Mouse (Mus musculus): ENCODE measurements around the gene Cd101. TPM values are rescaled to one million over a fixed set of nuclear protein-coding genes. Genes with fewer than 3 reads are reported as not detected.

Cd101 gene
- polyA plus RNA-seq, 1 experiment from 2014 or later: 0.26 TPM

GRCm38 (mm10) chr3:101003575-101004356, 25.6 kb downstream of the Cd101 start:
- H3K9ac ChIP-seq (ENCODE audit: low read depth, low read length): no peak overlapping the region
- no peaks in the 10 kb centered on the region for H3K36me3 ChIP-seq (ENCODE audit: control insufficient read depth, insufficient read depth, low read length)
- no peak for ATAC-seq (replicated peaks; ENCODE audit: insufficient number of reproducible peaks, low FRiP score, low TSS enrichment)
- H3K4me1 ChIP-seq (ENCODE audit: control insufficient read depth, insufficient read depth, low read length): peaks cover 6% of the 10 kb centered on the region
- no peaks in the 10 kb centered on the region for H3K9me3 ChIP-seq (replicated peaks; ENCODE audit: control insufficient read depth, low read length)
- no peak overlapping the region for H3K27ac ChIP-seq (ENCODE audit: low read depth, low read length)
- WGBS (ENCODE audit: insufficient replicate concordance): 75% methylated on average over 15 of the region's 15 CpGs
- no peak overlapping the region for H3K4me3 ChIP-seq (ENCODE audit: low read depth, low read length)
- no peaks in the 10 kb centered on the region for H3K27me3 ChIP-seq (ENCODE audit: control insufficient read depth, insufficient read depth, low read length)
- H3K4me2 ChIP-seq: no peak overlapping the region

GRCm38 (mm10) chr3:100999732-101000131, 29.6 kb downstream of the Cd101 start:
- Histone ChIP-seq H3K36me3 (ENCODE audit: control insufficient read depth, insufficient read depth, low read length) (no peaks in the 10 kb centered on the region), H3K4me3 (ENCODE audit: low read depth, low read length) (no peak overlapping the region), H3K27ac (ENCODE audit: low read depth, low read length) (no peak overlapping the region), H3K27me3 (ENCODE audit: control insufficient read depth, insufficient read depth, low read length) (no peaks in the 10 kb centered on the region), H3K9me3 (replicated peaks; ENCODE audit: control insufficient read depth, low read length) (no peaks in the 10 kb centered on the region), H3K4me2 (no peak overlapping the region), H3K4me1 (ENCODE audit: control insufficient read depth, insufficient read depth, low read length) (peaks cover 13% of the 10 kb centered on the region; the same call in 1 of the 2 replicates), H3K9ac (ENCODE audit: low read depth, low read length) (no peak overlapping the region)
- no peak for ATAC-seq (replicated peaks; ENCODE audit: insufficient number of reproducible peaks, low FRiP score, low TSS enrichment)
- WGBS (ENCODE audit: insufficient replicate concordance): 22% methylated on average over 2 of the region's 2 CpGs

GRCm38 (mm10) chr3:100998904-100999340, 30.4 kb downstream of the Cd101 start:
- H3K36me3 ChIP-seq (ENCODE audit: control insufficient read depth, insufficient read depth, low read length): no peaks in the 10 kb centered on the region
- no peak overlapping the region for H3K4me3 ChIP-seq (ENCODE audit: low read depth, low read length)
- 9% methylated on average over 6 of the region's 6 CpGs for WGBS (ENCODE audit: insufficient replicate concordance)
- H3K9me3 ChIP-seq (replicated peaks; ENCODE audit: control insufficient read depth, low read length): no peaks in the 10 kb centered on the region
- H3K27me3 ChIP-seq (ENCODE audit: control insufficient read depth, insufficient read depth, low read length): no peaks in the 10 kb centered on the region
- H3K4me1 ChIP-seq (ENCODE audit: control insufficient read depth, insufficient read depth, low read length): peaks cover 17% of the 10 kb centered on the region; the same call in 1 of the 2 replicates
- H3K9ac ChIP-seq (ENCODE audit: low read depth, low read length): no peak overlapping the region
- no peak overlapping the region for H3K4me2 ChIP-seq
- H3K27ac ChIP-seq (ENCODE audit: low read depth, low read length): no peak overlapping the region
- ATAC-seq (replicated peaks; ENCODE audit: insufficient number of reproducible peaks, low FRiP score, low TSS enrichment): no peak

- Histone ChIP-seq H3K36me3 (ENCODE audit: control insufficient read depth, insufficient read depth, low read length) (no peaks in the 10 kb centered on the region), H3K4me2 (no peak overlapping the region), H3K9ac (ENCODE audit: low read depth, low read length) (no peak overlapping the region), H3K4me1 (ENCODE audit: control insufficient read depth, insufficient read depth, low read length) (peaks cover 17% of the 10 kb centered on the region), H3K4me3 (ENCODE audit: low read depth, low read length) (no peak overlapping the region), H3K27ac (ENCODE audit: low read depth, low read length) (no peak overlapping the region), H3K9me3 (replicated peaks; ENCODE audit: control insufficient read depth, low read length) (no peaks in the 10 kb centered on the region), H3K27me3 (ENCODE audit: control insufficient read depth, insufficient read depth, low read length) (no peaks in the 10 kb centered on the region)
- 62% methylated on average over 10 of the region's 10 CpGs for WGBS (ENCODE audit: insufficient replicate concordance)
- ATAC-seq (replicated peaks; ENCODE audit: insufficient number of reproducible peaks, low FRiP score, low TSS enrichment): no peak
Measured at GRCm38 (mm10) chr3:100997785-100998570, 31.4 kb downstream of the Cd101 start.

- H3K9me3 ChIP-seq (replicated peaks; ENCODE audit: control insufficient read depth, low read length): no peaks in the 10 kb centered on the region
- H3K9ac ChIP-seq (ENCODE audit: low read depth, low read length): no peak overlapping the region
- no peak overlapping the region for H3K4me3 ChIP-seq (ENCODE audit: low read depth, low read length)
- WGBS (ENCODE audit: insufficient replicate concordance): 81% methylated on average over 4 of the region's 4 CpGs
- no peaks in the 10 kb centered on the region for H3K27me3 ChIP-seq (ENCODE audit: control insufficient read depth, insufficient read depth, low read length)
- H3K36me3 ChIP-seq (ENCODE audit: control insufficient read depth, insufficient read depth, low read length): no peaks in the 10 kb centered on the region
- H3K4me1 ChIP-seq (ENCODE audit: control insufficient read depth, insufficient read depth, low read length): peaks cover 17% of the 10 kb centered on the region
- H3K27ac ChIP-seq (ENCODE audit: low read depth, low read length): no peak overlapping the region
- no peak overlapping the region for H3K4me2 ChIP-seq
- ATAC-seq (replicated peaks; ENCODE audit: insufficient number of reproducible peaks, low FRiP score, low TSS enrichment): no peak
Measured at GRCm38 (mm10) chr3:100994252-100994651, 35.1 kb downstream of the Cd101 start.

GRCm38 (mm10) chr3:100993718-100994117, 35.6 kb downstream of the Cd101 start:
- no peak overlapping the region for H3K4me2 ChIP-seq
- H3K9me3 ChIP-seq (replicated peaks; ENCODE audit: control insufficient read depth, low read length): no peaks in the 10 kb centered on the region
- H3K9ac ChIP-seq (ENCODE audit: low read depth, low read length): no peak overlapping the region
- WGBS (ENCODE audit: insufficient replicate concordance): 48% methylated on average over 15 of the region's 15 CpGs
- H3K4me3 ChIP-seq (ENCODE audit: low read depth, low read length): no peak overlapping the region
- H3K4me1 ChIP-seq (ENCODE audit: control insufficient read depth, insufficient read depth, low read length): peaks cover 13% of the 10 kb centered on the region
- H3K27me3 ChIP-seq (ENCODE audit: control insufficient read depth, insufficient read depth, low read length): no peaks in the 10 kb centered on the region
- H3K36me3 ChIP-seq (ENCODE audit: control insufficient read depth, insufficient read depth, low read length): no peaks in the 10 kb centered on the region
- no peak overlapping the region for H3K27ac ChIP-seq (ENCODE audit: low read depth, low read length)
- no peak for ATAC-seq (replicated peaks; ENCODE audit: insufficient number of reproducible peaks, low FRiP score, low TSS enrichment)

- Histone ChIP-seq H3K27ac (ENCODE audit: low read depth, low read length) (no peak overlapping the region), H3K36me3 (ENCODE audit: control insufficient read depth, insufficient read depth, low read length) (no peaks in the 10 kb centered on the region), H3K4me3 (ENCODE audit: low read depth, low read length) (no peak overlapping the region), H3K27me3 (ENCODE audit: control insufficient read depth, insufficient read depth, low read length) (no peaks in the 10 kb centered on the region), H3K9me3 (replicated peaks; ENCODE audit: control insufficient read depth, low read length) (no peaks in the 10 kb centered on the region), H3K4me1 (ENCODE audit: control insufficient read depth, insufficient read depth, low read length) (peaks cover 9% of the 10 kb centered on the region), H3K4me2 (no peak overlapping the region), H3K9ac (ENCODE audit: low read depth, low read length) (no peak overlapping the region)
- no peak for ATAC-seq (replicated peaks; ENCODE audit: insufficient number of reproducible peaks, low FRiP score, low TSS enrichment)
- WGBS (ENCODE audit: insufficient replicate concordance): 61% methylated on average over 7 of the region's 7 CpGs
Measured at GRCm38 (mm10) chr3:100993158-100993557, 36.2 kb downstream of the Cd101 start.

GRCm38 (mm10) chr3:100990231-100990630, 39.1 kb downstream of the Cd101 start:
- H3K27ac ChIP-seq (ENCODE audit: low read depth, low read length): no peak overlapping the region
- no peak overlapping the region for H3K4me2 ChIP-seq
- H3K4me3 ChIP-seq (ENCODE audit: low read depth, low read length): no peak overlapping the region
- peaks cover 9% of the 10 kb centered on the region for H3K4me1 ChIP-seq (ENCODE audit: control insufficient read depth, insufficient read depth, low read length)
- no peak overlapping the region for H3K9ac ChIP-seq (ENCODE audit: low read depth, low read length)
- no peaks in the 10 kb centered on the region for H3K36me3 ChIP-seq (ENCODE audit: control insufficient read depth, insufficient read depth, low read length)
- no peaks in the 10 kb centered on the region for H3K9me3 ChIP-seq (replicated peaks; ENCODE audit: control insufficient read depth, low read length)
- H3K27me3 ChIP-seq (ENCODE audit: control insufficient read depth, insufficient read depth, low read length): no peaks in the 10 kb centered on the region
- ATAC-seq (replicated peaks; ENCODE audit: insufficient number of reproducible peaks, low FRiP score, low TSS enrichment): no peak
- 74% methylated on average over 1 of the region's 1 CpGs for WGBS (ENCODE audit: insufficient replicate concordance)

Data from heart, embryonic 11.5 days (tissue).